Mouse (Mus musculus) G1E (cell line): Measurements from ENCODE around the gene Tab1.

Experiments
- CTCF ChIP-seq: IDR thresholded peaks from 2 replicates; pipeline ENCODE4 v1.5.1; 2012; ENCODE audit warnings: low read depth, low read length, inconsistent platforms, mixed read lengths
- GATA1 ChIP-seq: IDR thresholded peaks from 2 replicates; pipeline ENCODE4 v1.6.1; 2012; ENCODE audit warnings: borderline replicate concordance, low read length, inconsistent platforms, mixed read lengths
- GATA2 ChIP-seq: IDR thresholded peaks from 2 replicates; pipeline ENCODE4 v1.6.1; 2012; ENCODE audit warnings: low read depth, low read length, inconsistent platforms, borderline replicate concordance
- POLR2AphosphoS5 ChIP-seq: IDR thresholded peaks from 2 replicates; pipeline ENCODE4 v1.6.1; 2012; ENCODE audit warnings: low read depth, low read length, inconsistent platforms; ENCODE audit not compliant: insufficient replicate concordance

DNA sequence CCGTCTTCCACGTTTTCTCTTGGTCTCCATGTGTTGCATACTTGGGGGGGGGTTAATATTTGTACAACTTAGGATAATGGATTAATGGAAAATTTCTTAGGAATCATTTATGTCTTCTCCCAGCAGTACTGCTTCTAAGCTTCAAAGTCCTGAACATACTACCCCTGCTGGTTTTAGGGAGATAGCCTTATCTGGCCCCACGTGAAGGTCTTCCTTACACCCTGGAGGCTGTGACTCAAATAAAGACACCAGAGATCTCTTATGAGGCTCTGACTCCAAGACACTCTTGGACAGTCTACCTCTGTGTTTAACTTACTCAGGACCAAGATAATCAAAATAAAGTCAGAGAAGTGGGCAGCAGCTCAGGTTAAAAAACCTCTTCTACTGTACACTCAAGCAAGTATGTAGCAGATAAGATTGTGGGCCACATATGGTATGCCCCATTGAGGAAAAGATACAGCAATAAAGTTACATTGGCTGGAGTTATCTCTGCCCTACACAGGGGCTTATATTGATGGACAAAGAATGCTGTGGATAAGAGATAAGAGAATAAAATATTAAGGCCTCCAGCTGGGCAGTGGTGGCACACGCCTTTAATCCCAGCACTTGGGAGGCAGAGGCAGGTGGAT is 49.3 kb downstream of the Tab1 start:
- TF ChIP-seq GATA1 (no peak), CTCF (no peak), GATA2 (no peak), POLR2AphosphoS5 (no peak)
